Mouse (Mus musculus) urinary bladder, adult 18-20 months (tissue): ENCODE results near the gene Kif1b.

Experiments
- DNase-seq, 2 experiments: peaks; one replicate each; pipeline ENCODE4 v3.0.0; 2022; ENCODE audit warnings: low spot score in 2 of 2, mixed read lengths in 2 of 2

The Kif1b gene

DNA sequence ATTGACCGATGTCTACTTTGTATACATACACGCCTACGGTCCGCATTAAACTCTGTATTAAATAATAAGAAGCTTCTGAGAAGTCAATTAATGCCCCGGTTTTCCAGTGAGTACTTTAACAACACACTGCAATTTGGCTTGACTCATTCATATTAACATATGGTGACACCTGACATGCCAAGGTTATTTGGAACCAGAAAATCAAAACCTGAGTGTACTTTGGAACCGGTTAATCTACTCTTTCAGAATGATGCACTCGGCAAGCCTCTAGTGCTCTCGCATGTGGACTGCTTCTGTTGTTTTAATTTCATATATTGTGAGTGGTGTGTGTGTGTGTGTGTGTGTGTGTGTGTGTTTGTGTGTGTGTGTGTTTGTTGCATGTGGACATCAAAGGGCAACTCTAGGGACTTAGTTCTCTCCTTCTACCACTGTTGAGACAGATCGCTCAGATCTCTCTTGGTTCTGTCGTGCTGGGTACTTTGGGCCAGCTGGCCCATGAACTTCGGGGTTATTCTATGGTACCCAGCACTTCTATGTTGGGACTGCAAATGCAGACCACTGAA lies 6.9 kb upstream of the Kif1b start:
- DNase-seq: no peak

DNA sequence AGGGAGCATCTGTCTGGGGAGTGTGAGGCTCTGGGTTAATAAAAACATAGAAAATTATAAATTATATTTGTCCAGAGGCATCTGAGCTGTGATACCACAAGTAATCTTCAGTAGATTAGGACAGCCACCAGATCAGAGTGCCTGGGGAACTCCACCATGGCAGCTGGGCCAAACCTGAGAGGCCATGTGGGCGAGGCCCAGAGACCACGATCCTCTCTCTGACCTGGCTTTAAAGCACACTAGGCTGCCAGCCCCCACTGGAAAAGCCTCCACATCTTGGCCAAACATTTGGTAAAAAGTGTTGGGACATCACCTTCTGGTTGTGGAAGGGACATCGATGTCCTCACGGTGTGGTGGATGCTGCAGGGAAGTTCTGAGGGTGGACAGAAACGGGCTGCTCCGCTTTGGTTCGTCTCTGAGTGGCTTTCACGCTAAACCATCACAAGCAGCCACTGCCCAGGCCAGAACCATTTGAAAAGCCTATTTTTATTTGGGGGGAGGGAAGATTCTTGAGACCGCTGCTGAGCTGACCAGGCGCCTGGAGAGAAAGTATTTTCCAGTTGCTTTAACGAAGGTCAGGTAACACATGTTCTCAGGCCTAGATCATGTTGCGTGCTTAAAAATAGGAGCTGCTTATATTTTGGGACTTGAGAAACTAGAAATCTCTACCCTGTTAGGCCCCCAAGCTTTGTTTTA lies 6.2 kb upstream of the Kif1b start:
- no peak for DNase-seq

DNA sequence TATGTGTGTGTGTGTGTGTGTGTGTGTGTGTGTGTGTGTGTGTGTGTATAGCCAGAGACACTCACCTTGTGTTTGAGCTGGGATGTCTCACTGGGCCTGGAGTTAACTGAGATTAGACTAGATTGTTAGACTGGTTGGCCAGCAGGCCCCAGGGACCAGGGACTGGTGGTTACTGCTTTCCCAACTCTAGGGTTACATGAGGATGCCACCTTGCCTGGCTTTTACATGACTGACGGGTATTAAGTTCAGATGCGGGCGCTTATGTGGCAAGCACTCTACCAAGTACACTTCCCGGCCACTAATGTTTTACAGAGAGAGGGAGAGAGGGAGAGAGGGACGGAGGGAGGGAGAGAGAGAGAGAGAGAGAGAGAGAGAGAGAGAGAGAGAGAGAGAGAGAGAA lies 4.5 kb upstream of the Kif1b start:
- no peak for DNase-seq

DNA sequence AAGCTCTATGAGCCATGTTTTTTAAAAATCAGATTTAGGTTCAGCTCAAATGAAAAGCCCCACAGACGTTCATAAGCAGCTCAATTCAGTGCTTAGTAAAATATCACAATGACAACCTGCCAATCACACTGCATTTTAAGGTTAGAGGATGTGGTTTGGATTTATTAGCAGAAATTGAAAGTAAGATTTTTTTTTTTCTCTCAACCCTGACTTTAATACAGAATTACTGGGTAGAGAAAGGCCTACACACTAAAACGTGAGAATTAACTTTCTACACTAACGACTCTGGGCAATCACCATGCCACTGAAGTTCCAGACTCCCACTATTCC lies 963 bp upstream of the Kif1b start:
- DNase-seq: no peak

DNA sequence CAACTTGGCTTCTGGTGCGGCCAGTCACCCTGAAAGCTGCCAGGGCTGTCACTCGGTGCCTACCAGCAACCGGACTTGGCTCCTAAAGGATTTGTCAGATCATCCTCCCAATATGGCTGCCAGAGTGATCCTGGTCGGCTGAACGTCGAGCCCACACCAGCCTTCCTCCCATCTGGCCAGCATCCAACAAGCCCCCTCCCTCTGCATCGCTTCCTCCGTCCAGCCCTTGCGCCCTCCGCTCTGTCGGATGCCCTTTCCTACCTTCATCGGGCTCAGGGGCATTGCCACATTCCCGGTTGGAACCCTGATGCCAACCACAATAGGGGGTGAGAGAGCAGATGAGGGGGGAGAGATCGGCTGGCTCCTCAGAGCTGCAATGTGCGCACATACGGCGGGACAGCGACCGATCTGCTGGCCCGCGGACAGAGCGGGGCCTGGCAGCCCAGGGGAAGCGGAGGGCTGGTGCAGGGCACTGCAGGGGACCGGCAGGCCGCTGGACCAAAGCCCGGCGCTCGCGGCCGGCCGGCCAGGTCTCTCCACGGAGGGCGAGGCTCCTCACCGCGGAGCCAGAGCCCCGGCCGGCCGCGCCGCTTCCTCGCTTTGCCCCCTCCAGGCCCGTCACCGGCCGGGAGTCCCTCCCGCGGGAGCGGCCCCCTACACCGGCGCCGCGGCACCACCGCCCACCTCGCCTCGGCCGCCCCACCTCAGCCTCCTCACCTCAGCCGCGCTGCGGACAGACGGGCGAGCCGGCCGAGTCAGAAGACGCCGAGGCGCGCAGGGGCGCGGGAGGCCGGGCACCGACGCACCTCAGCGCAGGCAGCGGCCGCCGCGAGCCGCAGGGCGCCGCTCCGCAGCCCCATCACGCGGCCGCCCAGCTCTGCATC lies 539 bp downstream of the Kif1b start:
- peak; percentile 50 to 56 for DNase-seq

DNA sequence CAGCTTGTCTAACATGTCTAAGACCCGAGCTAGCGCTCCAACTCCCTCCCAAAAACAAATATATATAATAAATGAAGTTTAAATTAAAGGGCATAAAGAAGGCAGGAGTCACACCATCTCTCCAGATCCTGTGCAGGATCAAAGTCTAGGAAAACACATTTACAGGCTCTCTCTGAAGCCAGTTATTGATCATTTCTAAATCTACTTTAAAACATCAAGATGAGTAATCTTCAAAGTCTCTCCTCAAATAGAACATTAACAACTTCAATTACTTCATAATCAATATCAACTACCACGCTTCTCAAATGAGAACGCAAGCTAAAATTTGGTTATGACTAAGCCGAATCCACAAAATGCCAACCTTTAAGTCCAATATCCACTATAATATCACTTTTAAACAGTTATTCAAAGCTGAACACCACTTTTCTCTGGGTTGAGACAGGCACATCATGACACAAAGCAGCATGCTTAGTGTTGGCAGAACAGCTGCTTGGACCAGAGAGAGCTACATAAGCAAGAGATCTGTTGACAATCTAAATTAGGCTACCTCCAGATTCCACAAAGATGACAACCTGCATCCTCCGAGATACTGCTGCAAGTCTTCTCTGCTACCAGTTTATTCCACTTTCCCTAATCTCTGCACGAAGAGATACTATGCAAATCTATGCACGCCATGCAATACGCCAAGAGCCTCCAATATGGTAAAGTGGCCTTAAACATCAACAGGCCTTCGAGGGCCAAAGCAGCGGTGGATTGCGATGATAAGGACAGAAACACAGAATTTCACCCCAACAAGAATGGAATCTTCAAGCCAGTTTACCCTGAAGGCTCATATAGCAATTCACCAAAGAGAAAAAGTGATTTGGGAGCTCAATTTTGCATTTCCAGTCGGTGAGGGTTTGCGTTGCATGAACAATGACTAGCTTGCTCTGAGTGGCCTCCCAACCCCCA lies 1.5 kb downstream of the Kif1b start:
- DNase-seq: no peak

DNA sequence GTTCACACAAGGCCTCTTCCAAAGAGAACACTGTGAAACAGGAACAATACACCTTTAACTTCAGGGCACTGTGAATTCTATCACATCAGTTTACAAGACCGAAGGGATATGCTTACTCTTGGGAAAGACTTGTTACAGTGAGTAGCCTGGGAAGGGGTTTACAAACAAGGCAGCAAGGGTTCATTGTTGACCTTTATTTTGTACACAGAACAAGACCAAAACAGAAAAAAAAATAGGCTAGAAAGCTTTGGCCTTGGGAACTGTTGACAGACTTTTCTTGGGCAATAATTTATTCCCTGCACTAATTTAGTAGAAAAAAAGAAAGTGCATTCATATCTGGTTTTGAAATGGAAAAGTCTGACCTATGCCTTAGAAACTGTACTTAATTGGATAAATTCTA lies 3.0 kb downstream of the Kif1b start:
- no peak for DNase-seq

DNA sequence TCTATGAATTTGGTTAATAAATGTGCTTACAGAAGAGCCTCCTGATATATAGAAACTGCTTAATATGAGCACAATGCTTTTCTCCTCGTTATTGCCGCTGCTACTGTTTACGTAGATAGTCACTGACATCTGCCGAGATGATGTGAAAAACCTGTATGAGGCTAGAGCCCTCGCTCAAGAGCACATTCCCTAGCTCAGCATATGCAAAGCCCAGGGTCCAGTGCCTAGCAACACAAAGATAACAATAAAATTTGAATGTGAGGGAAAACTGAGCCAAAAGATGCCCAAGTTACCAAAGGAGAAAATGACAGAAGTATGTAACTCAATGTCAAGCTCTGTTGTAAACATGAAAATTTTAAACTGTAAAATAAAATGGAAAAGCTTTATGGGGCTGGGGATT lies 4.0 kb downstream of the Kif1b start:
- no peak for DNase-seq

DNA sequence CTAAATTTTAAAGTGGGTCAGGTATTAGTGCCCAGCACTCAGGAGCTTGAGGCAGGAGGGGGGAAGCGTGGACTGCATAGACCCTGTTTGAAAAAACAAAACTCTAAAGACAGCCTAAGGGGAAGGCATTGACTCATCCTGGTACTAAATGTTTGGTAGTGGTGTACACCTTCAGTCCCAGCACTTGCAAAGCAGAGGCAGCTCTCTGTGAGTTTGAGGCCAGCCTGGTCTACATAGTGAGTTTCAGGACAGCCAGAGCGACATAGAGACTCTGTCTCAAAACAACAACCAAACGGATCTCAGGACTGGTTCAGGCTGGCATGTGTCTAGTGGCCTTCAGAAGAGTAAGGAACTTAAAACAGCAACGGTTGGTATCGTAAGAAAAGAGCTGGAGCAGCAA lies 4.7 kb downstream of the Kif1b start:
- no peak for DNase-seq

DNA sequence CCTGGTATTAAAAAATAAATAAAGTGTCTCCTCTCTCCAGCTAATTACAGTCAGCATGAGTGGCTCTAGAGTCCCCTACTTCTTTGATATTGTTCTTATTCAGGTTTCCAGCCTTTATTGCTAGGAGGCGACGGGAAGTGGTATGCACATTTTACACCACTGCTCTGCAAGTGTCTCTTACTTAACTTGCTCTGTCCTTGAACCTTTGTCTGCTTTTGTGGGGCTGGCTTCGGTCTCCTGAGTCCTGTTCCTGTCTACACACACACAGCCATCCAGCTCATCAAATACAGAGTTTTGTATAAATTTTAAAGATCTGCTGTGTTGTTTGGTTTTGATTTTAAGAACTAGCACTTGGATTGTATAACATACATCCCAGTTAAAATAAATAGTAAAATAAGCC lies 5.4 kb downstream of the Kif1b start:
- DNase-seq: no peak

DNA sequence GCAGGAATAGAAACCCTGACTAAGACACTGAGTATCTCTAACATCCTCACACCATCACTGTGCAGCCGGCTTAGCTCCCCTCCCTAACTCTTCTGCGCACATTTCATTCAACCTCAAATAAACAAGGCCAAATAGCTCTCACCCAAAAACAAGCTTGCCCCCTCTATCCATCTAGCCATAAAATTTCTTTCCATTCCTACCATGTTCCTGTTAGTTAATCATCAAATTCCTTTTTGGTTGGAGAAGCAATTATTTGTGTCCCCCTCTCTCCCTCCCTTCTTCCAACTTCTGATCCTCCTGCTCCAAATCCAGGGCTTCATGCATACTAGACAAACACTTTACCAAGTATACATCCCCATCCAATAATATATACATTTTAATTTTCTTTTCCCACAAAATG lies 11.0 kb downstream of the Kif1b start:
- DNase-seq: no peak

DNA sequence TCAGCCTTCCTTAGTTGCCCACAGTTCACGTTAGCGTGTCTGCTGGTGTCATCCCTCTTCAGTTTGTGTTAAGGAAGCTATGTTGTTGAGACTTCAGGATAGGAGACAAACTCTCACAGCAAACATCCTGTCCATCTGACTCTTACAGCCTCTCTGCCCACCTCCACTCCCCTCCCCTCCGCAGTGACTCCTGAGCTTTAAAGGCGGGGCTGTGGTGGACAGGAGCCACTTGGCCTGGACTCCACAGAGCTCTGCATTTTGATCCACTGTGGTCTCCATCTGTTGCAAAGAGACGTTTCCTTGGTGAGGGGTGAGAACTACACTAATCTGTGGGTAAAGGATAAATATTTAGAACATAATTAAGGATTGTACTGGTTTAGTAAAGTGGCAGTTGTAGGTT lies 14.5 kb downstream of the Kif1b start:
- DNase-seq: no peak

DNA sequence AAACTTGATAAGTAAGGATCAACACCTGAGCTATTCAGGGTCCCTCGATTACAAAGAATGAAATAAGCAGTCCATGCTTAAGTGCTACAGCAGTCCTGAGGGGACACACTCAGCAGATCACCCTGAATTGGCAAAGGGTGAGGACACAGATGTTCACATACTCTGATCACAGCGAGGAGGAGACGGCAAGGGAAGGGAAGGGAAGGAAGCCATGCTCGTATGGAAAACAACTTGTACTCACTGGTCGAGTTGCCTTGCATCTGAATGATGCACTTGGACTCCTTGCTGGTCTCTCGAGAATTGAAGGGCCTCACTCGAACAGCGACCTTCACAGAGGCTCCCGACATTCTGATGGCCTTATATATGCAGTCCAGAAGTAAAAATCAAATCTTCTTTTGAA lies 16.4 kb downstream of the Kif1b start:
- DNase-seq: no peak

DNA sequence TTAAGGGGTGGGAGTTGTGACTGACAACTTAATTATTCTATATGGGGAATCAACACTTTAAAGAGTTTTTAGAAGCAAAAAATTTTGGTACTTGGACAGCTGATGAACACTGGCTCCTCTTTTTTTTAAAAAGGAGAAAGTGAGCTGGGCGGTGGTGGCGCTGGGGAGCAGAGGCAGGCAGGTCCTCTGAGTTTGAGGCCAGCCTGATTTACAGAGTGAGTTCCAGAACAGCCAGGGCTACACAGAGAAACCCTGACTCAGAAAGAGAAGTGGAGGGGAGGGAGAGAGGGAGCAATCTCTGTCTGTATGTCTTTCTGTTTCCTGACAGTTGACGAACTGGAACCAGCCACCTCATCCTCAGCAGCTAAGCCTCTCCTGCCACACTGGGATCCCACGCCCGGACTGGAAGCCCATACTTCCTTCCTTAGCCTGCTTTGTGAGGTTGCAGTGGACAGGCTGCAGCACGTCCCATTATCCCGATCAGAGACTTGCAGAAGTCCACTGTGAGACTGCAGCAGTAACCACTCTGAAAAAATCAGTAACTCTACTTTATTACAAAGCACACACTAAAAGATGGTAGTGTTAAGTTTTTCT lies 17.2 kb downstream of the Kif1b start:
- DNase-seq: no peak

DNA sequence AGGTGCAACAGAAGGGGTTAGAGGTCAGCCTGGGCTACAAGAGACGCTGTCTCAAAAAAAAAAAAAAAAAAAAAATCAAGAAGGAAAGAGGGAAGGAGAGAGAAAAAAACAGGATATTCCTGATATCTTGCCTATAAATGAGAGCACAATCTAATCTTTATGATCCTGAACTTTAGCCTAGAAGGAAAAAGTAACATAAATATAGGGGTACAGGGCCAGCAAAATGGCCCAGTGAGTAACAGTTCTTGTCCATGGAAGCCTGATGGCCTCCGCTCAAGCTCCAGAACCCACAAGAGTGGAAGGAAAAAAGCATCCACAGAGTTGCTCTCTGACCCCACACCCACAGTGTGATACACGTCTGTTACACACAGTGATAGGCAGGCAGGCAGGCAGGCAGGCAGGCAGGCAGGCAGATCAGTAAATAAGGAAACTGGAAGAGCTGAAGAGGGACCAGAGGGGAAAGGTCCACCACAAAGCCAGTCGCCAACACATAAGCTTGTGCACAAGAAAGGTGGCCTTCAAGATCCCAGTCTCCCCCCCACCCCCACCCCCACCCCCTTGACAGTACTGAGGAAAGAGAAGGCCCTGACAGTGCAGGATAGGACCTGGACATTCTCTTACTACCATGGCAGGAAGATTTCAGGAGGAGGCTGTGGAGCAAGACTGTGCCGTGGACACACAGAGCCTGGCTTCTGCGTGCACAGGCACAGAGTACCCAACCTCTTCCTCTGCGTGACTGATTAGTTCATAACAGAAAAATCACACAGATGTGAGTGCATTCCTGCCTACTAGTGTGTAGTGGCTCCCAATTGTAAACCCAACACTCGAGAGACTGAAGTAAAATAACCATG lies 21.0 kb downstream of the Kif1b start:
- DNase-seq: no peak

DNA sequence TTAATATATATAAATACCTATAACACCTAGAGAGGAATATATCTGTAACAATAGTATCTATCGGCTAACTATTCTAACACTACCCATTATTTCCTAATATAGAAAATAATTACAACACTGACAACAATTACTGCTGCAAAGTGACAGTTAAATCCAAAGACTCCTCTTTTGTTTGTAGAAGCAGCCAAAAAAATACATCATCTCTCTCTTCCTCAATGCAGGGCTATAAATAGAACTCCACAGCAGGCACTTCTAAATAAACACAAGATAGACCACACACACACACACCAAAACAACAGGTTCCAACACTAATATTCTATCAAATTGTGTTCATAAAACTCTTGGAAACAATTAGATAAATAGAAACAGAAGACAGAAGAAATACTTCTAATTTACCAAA lies 21.8 kb downstream of the Kif1b start:
- DNase-seq: no peak

DNA sequence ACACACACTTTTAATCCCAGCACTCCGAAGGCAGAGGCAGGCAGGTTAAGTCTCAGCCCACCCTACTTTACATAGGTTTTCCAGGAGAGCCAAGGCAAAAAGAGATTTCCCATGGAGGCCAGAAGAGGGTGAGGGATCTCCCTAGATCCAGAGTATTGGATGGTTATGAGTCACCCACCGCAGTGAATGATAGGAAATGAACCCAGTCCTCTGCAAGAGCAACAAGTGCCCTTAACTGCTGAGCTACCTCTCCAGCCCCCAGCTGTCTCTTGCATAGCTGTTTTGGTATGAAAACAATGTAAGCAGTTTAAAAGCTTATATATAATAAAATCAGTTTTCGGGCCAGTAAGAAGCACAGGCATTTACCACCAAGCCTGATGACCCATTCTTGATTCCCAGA lies 24.5 kb downstream of the Kif1b start:
- no peak for DNase-seq

DNA sequence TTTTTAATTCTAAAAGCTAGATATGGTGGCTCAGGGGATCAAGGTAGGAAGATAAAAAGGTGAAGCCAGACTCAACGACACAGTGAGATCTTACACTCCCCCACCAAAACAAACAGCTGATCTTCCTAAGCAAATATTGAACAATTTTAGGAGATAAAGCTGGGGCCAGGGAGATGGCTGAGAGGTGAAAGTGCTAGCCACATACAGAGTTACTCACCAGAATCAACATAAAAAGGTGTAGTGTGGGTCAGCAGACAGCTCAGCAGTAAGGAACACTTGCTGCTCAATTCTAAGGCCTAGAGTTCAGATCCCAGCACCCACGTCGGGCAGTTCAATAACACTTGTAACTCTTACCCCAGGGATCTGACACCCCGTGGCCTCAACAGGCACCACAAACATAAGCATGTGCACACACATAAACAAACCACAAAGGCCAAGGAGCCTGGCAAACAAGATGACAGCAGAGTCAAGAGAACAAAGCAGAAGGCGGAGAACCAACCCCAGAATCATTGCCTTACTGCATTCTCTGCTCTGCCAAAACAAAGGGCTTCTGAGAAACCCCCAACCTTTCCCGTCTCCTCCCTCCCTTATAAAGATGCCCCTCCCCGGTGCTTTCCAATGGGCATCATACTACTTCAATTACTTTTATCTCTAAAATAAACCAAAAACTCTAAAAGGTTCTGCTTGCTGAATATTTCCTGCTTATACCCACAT lies 25.3 kb downstream of the Kif1b start:
- no peak for DNase-seq

DNA sequence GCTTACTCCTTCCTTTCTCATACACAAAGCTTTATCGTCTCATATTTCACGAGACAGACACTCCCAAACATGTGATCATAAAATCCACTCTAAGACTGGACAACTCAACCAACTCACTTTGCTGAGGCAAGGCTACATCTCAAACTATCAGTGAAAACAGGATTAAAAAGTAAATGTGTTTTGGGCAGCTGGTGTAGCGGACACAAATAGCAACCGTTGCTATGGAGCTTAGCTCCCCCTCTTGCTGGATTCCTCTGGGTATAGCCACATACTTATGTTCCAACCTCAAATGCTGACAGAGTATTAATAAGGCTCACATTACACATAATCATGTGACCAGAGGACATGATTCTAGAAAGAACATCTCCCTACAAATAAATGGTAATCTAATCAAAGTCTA lies 29.9 kb downstream of the Kif1b start:
- DNase-seq: no peak

DNA sequence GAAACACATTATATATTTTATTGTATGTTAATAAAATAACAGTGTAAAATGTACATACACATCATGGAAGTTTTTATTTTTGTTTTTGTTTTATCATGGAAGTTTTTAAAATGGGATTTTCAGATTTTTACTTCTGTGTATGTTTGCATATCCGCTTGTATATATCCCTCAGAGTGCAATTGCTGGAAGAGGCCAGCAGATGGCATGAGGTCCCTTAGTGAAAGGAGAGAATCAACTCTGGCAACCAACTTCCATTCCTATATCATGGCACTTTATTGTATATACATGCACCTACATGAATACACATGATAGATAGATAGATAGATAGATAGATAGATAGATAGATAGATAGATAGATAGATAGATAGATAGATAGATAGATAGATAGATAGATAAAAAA lies 34.4 kb downstream of the Kif1b start:
- no peak for DNase-seq
